Mouse (Mus musculus) cortical plate, adult 2 months (tissue): ENCODE results near the gene Npc2.

Experiments
- CTCF ChIP-seq: fragments of 200-500 bp; IDR thresholded peaks from 2 replicates; pipeline ENCODE4 v1.5.1; 2011; ENCODE audit warnings: mild to moderate bottlenecking, control low read depth, low read length; ENCODE audit not compliant: insufficient read depth; ENCODE audit errors: extremely low read depth
- POLR2A ChIP-seq: fragments of 200-500 bp; IDR thresholded peaks from 2 replicates; pipeline ENCODE4 v1.6.1; 2011; ENCODE audit warnings: mild to moderate bottlenecking, low read length, control low read depth; ENCODE audit not compliant: insufficient read depth; ENCODE audit errors: extremely low read depth

DNA sequence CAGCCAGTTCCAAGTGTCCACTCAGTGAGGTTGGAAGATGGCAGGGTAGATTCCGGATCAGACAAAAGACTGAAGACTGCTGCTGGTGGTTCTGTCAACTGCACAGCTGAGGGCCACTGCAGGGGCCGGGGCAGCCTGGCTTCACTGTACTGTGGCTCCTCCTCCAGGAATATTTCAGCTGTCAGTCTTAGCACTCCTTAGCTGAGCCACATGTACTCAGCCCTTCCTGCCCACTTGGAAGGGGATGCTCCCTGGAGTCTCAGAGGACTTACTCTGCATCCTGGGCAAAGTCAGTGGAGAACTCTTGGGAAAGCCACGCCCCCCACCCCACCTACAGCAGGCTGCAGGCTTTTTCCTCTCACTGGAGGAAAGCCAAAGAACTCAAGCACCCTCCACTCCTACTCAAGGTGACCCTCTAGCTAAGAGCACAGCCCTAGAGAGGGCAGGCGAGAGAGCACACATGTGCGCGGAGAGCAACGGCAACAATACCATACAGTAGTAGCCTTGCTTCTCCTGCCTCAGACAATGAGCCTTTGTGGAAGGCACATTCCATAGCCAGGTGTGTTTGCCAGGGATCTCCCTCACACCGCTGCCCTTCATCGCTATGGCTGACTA is 32.4 kb upstream of the Npc2 start:
- TF ChIP-seq CTCF (no peak), POLR2A (no peak)
